Mouse (Mus musculus): ENCODE measurements around the gene Cdc123.

The Cdc123 gene

GRCm38 (mm10) chr2:5804440-5805045 is 40.4 kb downstream of the Cdc123 start:
- DNase-seq (ENCODE audit: low spot score in 2 of 2) = no peak

- no peak for DNase-seq (ENCODE audit: low spot score in 2 of 2)
These were observed 42.9 kb downstream of the Cdc123 start for GRCm38 (mm10) chr2:5801927-5802590.

GRCm38 (mm10) chr2:5801182-5801640 is 43.8 kb downstream of the Cdc123 start:
- DNase-seq (ENCODE audit: low spot score in 2 of 2) = no peak

GRCm38 (mm10) chr2:5797816-5798672 is 46.9 kb downstream of the Cdc123 start:
- no peak for DNase-seq (ENCODE audit: low spot score in 2 of 2)

- no peak for DNase-seq (ENCODE audit: low spot score in 2 of 2)
These were observed 51.2 kb downstream of the Cdc123 start for GRCm38 (mm10) chr2:5793771-5794170.

GRCm38 (mm10) chr2:5792056-5792455 is 52.9 kb downstream of the Cdc123 start:
- no peak for DNase-seq (ENCODE audit: low spot score in 2 of 2)

- DNase-seq (ENCODE audit: low spot score in 2 of 2) = no peak
These were observed 55.3 kb downstream of the Cdc123 start for GRCm38 (mm10) chr2:5789625-5790160.

- no peak for DNase-seq (ENCODE audit: low spot score in 2 of 2)
These were observed 57.6 kb downstream of the Cdc123 start for GRCm38 (mm10) chr2:5787391-5787790.

GRCm38 (mm10) chr2:5772464-5772863 is 72.5 kb downstream of the Cdc123 start:
- DNase-seq (ENCODE audit: low spot score in 2 of 2) = no peak

- no peak for DNase-seq (ENCODE audit: low spot score in 2 of 2)
These were observed 74.2 kb downstream of the Cdc123 start for GRCm38 (mm10) chr2:5770708-5771241.

GRCm38 (mm10) chr2:5769630-5770029 is 75.3 kb downstream of the Cdc123 start:
- no peak for DNase-seq (ENCODE audit: low spot score in 2 of 2)

GRCm38 (mm10) chr2:5768946-5769345 is 76.0 kb downstream of the Cdc123 start:
- DNase-seq (ENCODE audit: low spot score in 2 of 2) = no peak

- no peak for DNase-seq (ENCODE audit: low spot score in 2 of 2)
These were observed 82.9 kb downstream of the Cdc123 start for GRCm38 (mm10) chr2:5762031-5762430.

- no peak for DNase-seq (ENCODE audit: low spot score in 2 of 2)
These were observed 84.4 kb downstream of the Cdc123 start for GRCm38 (mm10) chr2:5760479-5761008.

GRCm38 (mm10) chr2:5758569-5758968 is 86.4 kb downstream of the Cdc123 start:
- DNase-seq (ENCODE audit: low spot score in 2 of 2) = no peak

- DNase-seq (ENCODE audit: low spot score in 2 of 2) = no peak
These were observed 94.1 kb downstream of the Cdc123 start for GRCm38 (mm10) chr2:5750872-5751271.

- DNase-seq (ENCODE audit: low spot score in 2 of 2) = no peak
These were observed 95.8 kb downstream of the Cdc123 start for GRCm38 (mm10) chr2:5749210-5749609.

- no peak for DNase-seq (ENCODE audit: low spot score in 2 of 2)
These were observed 97.4 kb downstream of the Cdc123 start for GRCm38 (mm10) chr2:5747545-5748043.

- DNase-seq (ENCODE audit: low spot score in 2 of 2) = no peak
These were observed 98.4 kb downstream of the Cdc123 start for GRCm38 (mm10) chr2:5746529-5746928.

Data from thymus, postnatal 10 days (tissue).